Mouse (Mus musculus) brain, embryonic 14.5 days (tissue): Measurements from ENCODE around the gene Bcas3.
A peak's percentile ranks its signal among the peaks of the same experiment; 100 is the strongest.

Experiments used
- CTCF ChIP-seq: fragments of 200-500 bp; IDR thresholded peaks from 2 replicates; pipeline ENCODE4 v1.5.1; 2012; ENCODE audit warnings: inconsistent platforms, mild to moderate bottlenecking, moderate library complexity, borderline replicate concordance; ENCODE audit not compliant: insufficient read depth, insufficient read length; ENCODE audit errors: extremely low read depth
- POLR2A ChIP-seq: fragments of 200-500 bp; IDR thresholded peaks from 2 replicates; pipeline ENCODE4 v1.6.1; 2012; ENCODE audit warnings: mild to moderate bottlenecking, inconsistent platforms, borderline replicate concordance; ENCODE audit not compliant: poor library complexity, insufficient read depth, insufficient read length, severe bottlenecking; ENCODE audit errors: extremely low read depth

DNA sequence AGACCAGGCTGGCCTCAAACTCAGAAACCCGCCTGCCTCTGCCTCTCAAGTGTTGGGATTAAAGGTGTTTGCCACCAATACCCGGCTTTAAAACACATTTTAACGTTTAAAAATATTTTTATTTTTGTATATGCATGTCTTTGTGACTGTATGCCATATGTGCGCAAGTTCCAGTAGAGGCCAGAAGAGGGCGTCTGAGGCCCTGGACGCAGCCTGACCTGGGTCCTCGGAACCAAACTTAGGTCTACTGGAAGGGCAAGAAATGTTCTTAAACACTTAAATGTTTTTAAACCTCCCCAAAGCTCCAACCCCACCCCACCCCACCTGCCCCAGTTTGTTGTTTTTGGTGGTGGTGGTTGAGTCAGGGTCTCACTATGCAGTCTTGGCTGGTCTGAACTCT is 511.4 kb downstream of the Bcas3 start:
- peak; percentile 50; the same call in 1 of the 2 replicates for TF ChIP-seq CTCF
- TF ChIP-seq POLR2A = no peak
